Mouse (Mus musculus): Measurements from ENCODE around the gene 1810037I17Rik.

The 1810037I17Rik gene

GRCm38 (mm10) chr3:122924009-122924914, at the start of gene 1810037I17Rik:
Gene 1810037I17Rik (plus strand): TSS chr3:122924203.
- DNase-seq (ENCODE audit: low spot score): peak; percentile 84

DNA sequence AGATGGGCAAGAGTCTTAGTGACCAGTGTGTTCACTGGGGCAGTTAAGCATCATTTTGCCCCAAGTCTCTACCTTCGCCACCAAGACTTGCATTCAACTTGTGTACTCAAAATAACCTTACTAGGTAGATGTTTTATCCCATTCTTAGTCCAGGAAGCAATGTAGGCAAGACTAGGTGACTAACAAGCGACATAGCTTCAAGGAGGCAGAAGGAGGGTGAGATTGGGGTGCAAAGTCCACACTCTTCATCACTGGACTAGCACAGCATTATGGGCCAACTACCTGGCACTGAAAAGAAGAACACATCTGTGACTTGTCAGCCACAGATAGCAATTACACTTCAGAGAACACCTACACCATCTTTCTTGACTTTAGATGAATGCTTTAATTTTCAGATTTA, 47.1 kb upstream of the 1810037I17Rik start:
- no peak for DNase-seq (ENCODE audit: low spot score)

DNA sequence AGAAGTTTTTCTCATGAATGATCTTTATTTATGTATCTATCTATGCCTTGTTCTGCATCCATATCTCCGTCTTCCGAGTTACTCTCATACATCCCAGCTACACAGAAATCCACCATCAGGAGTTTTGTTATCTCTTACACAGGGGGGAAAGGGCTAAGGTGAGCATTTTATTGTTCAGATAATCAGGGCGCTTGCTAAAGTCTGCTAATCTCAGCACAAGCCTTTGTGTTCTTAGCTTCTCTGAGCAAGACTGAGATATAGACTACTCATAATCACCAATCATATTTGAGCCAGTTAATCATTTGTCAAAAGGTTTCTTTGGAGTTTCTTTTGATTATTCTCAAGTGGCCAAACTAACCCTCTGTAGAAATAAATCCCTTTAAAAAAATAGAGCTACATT, 46.5 kb upstream of the 1810037I17Rik start:
- no peak for DNase-seq (ENCODE audit: low spot score)

- no peak for DNase-seq (ENCODE audit: low spot score)
Observed at GRCm38 (mm10) chr3:122878705-122879315, 45.2 kb upstream of the 1810037I17Rik start.

GRCm38 (mm10) chr3:122887505-122888301, 36.3 kb upstream of the 1810037I17Rik start:
- no peak for DNase-seq (ENCODE audit: low spot score)

- DNase-seq (ENCODE audit: low spot score): no peak
Observed at GRCm38 (mm10) chr3:122888371-122888819, 35.6 kb upstream of the 1810037I17Rik start.

DNA sequence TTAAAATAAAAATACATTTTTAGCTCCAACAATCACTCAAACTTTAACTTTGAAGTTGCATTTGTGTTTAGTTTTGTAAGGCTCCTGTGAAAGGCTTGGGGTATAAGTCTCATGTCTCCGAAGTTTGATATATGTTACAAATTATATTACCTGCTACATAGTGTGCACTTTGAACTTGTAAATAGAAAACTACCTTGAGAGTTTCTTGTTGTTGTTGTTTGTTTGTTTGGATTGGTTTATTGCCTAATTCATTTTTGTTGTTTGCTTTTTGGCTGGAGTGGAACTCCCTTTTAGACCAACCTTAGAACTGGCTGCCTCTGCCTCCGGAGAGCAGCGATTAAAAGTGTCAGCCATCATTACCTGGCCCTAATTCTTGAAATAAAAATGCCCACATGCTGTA, 29.2 kb upstream of the 1810037I17Rik start, which contains the start of gene Fabp2:
Gene Fabp2 (plus strand): TSS at position 301 of the 400 bp plus-strand sequence.
- DNase-seq (ENCODE audit: low spot score): no peak

DNA sequence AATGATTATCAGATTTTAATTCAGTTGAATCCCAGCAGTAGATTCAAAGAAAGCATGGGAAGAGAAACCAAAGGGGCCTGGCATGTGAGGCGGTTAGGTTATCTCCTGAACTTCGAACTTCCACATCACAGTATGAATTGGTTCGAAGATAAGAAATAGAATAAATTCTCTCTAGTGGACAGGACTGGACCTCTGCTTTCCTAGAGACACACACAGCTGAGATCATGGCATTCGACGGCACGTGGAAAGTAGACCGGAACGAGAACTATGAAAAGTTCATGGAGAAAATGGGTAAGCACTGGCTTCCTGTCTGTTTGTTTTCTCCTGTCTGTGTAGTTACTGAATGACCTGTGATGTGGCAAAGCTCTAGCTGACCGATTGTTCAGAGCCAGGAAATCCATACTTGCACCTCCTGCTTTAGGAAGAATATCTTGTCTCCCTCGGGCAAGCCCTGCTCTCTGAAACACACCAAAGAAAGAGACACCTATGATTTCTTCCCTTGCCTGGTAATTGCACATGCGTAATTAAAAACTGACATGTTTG, 28.7 kb upstream of the 1810037I17Rik start:
- DNase-seq (ENCODE audit: low spot score): no peak

DNA sequence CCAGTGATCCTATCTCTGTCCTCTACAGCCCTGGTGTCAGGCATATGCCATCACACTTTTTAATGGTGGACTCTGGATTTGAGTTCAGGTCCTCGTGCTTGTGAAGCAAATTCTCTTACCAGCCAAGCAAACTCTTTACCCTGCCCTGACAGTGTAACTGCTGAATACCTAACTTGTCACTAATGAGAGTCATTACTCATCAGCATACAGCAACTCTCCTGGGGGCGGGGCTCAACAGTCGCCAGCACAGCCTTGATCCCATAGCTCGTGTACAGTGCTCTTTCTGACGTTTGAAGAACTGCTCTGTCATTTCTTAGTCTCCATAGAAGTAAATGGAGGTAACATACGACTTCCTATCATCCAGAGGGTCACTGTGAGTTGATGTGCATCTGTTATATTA, 25.7 kb upstream of the 1810037I17Rik start:
- no peak for DNase-seq (ENCODE audit: low spot score)

GRCm38 (mm10) chr3:122903746-122904433, 20.1 kb upstream of the 1810037I17Rik start:
- DNase-seq (ENCODE audit: low spot score): no peak

- no peak for DNase-seq (ENCODE audit: low spot score)
Observed at GRCm38 (mm10) chr3:122907841-122908240, 16.2 kb upstream of the 1810037I17Rik start.

GRCm38 (mm10) chr3:122915493-122915892, 8.5 kb upstream of the 1810037I17Rik start:
- DNase-seq (ENCODE audit: low spot score): no peak

- no peak for DNase-seq (ENCODE audit: low spot score)
Observed at GRCm38 (mm10) chr3:122916191-122916680, 7.8 kb upstream of the 1810037I17Rik start.

DNA sequence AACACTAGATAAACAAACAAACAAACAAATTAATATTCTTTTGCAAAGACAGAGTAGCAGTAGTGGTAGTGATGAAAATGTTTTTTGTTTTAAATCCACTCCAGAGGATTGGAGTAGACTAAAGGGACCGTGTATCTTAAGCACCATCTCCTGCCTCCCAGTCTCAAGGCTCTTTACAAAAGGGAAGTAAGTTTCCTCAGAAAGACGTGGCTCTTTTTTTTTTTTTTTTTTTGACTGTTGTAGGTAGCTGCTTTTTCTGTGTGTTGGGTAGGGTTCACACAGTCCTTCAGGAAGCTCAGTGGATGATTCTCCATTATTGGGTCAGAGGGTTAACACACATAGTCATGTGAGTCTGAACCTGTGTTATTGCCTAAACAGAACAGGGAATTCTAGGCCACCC, 5.3 kb upstream of the 1810037I17Rik start:
- no peak for DNase-seq (ENCODE audit: low spot score)

- no peak for DNase-seq (ENCODE audit: low spot score)
Observed at GRCm38 (mm10) chr3:122919260-122919659, 4.7 kb upstream of the 1810037I17Rik start, which contains the start of gene Gm10959. Gene Gm10959 (minus strand): TSS chr3:122919360.

GRCm38 (mm10) chr3:122920572-122921435, 3.2 kb upstream of the 1810037I17Rik start:
- no peak for DNase-seq (ENCODE audit: low spot score)

DNA sequence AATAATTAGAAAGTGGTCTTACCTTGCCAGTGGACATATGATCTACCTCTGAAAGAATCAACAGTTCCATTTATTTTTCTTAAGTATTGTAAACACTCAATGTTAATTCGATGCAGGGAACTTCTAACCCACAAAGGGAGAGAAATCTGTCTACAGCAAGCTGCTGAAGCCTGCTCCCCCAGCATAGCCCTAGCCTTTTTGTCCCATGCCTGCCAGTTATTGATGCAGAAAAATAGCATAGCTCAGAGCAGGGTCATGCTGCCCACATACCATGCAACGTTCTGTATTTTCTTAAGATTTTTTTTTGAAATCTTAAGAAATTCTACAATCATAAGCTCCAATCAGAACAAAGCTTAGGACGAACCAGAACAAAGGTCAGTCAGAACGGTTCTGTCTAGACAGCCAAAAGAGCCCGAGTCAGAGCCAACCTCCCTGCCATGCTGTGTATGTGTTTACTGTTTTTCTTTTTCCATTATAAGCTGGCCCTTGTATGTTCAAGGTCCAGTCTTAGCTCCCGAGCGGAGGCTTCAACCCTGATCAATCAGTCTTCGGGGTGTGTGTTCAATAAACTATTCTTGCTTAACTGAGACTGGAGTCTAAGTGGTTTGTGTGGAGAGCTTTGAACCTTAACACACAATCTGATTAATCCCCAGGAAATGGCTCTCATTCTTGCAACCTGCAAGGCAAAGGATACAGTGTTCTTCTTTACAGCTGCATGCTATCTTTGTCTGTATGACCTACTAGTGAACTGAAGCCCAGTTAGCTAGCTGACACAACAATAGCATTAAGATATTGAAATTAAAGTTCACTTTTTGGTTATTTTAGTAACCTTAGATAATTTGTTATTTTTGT, 2.1 kb upstream of the 1810037I17Rik start:
- no peak for DNase-seq (ENCODE audit: low spot score)

- DNase-seq (ENCODE audit: low spot score): no peak
Observed at GRCm38 (mm10) chr3:122923147-122923546, 856 bp upstream of the 1810037I17Rik start.

- no peak for DNase-seq (ENCODE audit: low spot score)
Observed at GRCm38 (mm10) chr3:122929723-122930122, 5.7 kb downstream of the 1810037I17Rik start.

Data from spleen, adult 12 weeks (tissue).